Mouse (Mus musculus) 3T3-L1 (cell line): ENCODE results near the gene Large1.
"Not testable (repeated sequence)": the region's sequence is repeated elsewhere in the genome, so short reads cannot be mapped to it uniquely, and the experiment has no call there.

Source experiments
- DNase-seq: peaks from one replicate; pipeline ENCODE4 v3.0.0-alpha.2; 2015; ENCODE audit warnings: low read depth, low spot score

Gene Large1

DNA sequence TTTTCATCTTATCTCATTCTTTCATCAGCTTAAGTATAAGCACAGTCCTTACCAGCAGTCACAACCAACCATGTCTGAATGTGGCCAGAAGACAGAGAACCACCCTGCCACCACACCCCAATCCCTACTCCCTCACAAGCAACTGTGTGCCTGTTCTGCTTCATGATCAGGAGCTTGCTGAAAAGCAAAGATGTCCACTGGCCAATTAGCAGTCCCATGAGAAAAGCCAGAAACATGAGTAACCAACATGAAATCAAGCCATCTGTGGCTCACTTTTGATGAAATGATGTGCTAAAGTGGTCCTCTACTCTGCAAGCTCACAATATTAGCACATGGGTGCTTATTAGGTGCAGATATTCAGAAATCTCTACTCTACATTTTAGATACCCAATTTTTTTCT is 57.8 kb downstream of the Large1 start:
- DNase-seq = no peak

DNA sequence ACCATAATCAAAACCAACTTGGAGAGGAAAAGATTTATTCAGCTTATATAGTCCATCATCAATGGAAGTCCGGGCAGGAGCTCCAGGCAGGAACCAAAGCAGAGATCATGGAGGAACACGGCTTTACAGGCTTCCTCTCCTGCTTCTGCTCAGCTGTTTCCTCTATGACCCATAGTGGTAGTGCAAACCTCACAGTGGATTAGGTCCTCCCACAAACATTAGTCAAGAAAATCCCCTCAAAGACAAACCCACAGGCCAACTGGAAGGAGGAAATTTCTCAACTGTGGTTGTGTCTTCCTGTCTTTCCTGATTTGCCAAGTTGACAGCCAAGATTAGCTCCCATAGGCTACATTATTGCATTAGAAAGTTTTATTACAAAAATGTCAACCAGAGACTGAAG is 59.7 kb downstream of the Large1 start:
- DNase-seq = no peak

DNA sequence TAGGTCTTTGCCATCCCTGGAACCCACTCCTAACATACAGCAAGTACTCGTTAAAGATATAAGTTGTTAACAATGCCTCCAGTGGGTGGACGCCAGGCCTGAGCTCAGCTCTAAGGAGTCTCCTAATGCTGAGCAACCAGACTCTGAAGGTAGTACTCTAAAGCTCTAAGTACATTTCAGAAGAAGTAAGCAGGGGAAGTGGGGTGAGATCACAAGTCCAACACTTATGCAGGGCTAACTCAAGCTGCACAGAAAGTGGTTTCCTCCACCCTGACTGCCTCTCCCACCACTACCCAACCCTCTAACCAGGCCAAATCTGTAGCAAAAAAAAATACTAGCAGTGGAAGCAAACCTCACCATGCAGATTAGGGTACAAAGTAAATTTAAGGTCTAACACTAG is 61.7 kb downstream of the Large1 start:
- DNase-seq = no peak

DNA sequence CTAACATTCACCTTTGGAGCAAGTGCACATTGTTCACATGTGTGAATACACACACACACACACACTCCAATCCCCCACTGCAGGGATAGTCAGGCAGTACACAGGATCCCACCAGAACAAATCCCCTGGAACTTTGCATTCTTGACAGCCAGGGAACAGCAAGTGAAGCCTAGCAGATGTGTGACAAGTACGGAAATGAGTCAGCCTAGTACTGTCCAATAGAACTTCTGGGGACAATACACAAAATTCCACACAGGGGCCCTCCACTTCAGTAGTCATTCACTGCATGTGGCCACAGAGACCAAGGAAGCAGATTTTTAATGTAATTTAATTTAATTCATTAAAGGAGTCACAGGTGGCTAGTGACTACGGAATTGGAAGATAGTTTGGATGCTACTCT is 62.7 kb downstream of the Large1 start:
- peak; percentile 47 for DNase-seq

DNA sequence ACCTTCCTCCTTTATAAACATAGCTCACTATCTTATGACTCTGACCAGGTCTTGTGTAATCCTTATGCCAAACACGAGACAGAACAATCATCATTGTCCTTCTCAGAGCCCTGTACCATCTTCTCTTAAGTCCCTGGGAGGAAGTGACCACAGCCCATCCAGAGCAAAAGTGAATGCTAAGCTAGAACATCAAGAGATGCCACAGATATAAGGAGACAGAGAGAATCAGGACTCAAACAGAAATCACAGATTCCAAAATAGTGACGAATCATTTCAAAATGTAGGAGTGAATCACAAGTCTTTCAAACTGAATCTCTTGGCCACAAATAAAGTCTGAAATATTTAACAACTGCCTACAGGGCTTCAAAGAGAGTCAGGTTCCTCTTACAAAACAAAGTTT is 63.5 kb downstream of the Large1 start:
- DNase-seq = peak; percentile 81

DNA sequence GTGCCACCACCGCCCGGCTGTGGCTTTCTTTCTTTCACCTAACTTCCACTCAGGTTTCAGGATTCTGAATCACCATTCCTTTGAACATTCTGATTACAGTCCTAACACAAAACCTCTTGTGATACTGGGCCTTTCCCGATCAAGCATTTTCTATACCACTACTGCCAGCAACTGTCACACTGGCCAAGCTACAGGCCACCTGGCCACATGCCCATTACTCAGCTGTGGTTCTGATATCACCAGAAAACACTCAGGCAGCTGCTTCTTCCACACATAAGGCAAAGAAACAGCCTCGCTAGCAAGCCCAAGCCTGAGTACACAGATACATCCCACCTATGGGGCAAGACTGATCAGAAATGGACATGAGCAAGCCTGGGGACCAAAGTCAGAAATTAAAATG is 71.3 kb downstream of the Large1 start:
- DNase-seq = peak; percentile 67

DNA sequence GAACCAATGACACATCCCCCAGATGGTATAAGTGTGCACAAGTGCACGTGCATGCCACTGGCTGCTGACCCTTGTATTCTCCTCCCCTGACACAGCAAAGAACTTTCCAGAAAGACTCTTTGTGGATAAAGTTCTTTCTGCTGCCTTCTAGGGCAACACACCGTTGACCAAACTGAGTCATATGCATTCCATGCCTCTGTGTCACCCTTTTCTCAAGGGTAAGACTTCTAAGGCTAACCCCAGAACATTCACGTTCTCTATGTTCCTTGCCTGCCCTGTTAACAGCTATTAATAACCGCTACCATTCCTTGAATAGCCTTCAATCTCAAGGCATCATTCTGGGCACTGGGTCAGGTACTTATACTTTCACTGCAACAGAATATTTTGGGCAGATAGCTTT is 77.3 kb downstream of the Large1 start:
- DNase-seq = peak; percentile 96

DNA sequence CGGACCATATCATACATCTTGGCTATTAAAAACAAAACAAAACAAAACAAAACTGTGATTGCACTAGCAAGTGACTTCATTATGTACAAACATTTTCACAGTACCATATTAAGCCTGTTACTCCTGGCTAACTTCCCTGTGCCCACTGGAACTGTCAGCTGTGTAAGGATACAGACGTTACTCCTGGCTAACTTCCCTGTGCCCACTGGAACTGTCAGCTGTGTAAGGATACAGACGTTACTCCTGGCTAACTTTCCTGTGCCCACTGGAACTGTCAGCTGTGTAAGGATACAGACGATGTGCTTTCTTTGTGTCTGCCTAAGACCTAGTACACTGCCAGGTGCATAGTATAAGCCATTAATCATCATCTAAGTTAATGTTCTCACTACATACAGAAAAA is 77.9 kb downstream of the Large1 start:
- not testable (repeated sequence) for DNase-seq

DNA sequence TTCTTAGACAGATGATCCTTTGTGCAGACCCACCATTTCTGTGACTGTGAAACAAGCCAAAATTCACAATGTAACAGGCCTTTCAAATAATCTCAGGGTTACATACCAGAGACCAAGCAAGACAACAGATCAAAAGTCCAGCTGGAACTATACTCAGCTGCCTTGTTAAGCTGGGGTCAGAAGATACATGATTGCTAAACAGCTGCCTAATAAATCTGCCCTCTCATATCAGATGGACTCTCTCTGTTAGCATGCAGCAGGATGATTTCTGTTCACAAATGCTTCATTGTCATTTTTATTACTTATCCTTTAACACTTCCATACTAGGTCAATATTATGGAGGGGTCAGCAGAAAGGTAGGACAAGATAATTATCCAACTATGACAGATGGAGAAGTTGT is 80.2 kb downstream of the Large1 start:
- no peak for DNase-seq

DNA sequence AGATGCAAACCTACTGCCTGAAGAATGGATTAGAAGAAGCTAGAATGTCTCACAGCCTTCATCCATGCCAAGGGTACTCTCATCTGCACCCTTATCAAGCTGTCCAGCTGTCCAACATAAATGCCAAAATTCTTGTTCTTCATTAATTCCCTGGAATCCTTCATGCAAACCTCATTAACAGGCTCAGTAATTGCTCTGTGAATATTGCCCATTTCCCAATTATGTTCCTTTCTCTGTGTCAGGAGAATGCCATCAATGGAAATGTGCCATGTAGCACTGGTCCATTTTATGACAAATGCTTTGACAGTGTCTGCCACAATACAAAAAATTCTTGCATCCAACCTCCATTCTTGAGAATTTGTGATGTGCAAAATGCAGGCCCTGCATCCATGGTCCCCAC is 82.3 kb downstream of the Large1 start:
- DNase-seq = no peak

DNA sequence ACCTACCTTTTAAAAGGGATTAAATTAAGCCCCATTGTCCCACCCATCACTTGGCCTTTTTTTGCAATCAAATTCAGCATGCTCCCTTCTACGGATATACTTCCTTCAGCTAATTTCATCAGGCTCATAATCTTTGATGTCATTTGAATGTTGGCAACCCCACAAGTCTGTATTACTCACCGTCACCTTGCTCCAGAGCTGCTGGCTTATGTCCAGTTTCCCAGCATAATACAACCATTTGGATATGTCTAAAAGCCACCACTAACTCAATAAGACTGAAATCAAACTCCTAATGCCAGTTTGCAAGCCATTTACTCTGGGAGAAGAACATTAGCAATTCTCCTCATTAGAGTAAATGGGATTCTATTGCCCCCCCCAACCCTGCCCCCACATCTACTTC is 95.4 kb downstream of the Large1 start:
- peak; percentile 38 for DNase-seq

DNA sequence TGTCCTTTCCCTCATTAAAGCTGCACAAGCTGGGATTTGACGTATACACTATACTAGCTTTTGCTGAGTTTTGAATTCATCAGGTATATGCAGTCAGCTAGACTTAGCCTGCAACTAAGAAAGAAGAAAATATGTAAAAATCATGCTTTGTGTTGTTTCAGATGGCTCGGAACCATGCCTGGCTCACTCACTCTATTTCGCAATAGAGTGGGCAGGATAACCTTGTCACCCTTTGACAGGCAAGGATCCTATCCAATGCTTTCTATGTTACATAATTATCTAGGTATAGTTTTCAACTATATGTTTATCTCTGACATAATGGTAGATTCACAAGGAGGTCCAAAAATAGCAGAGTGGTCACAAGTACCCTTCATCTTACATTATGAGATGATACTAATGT is 109.2 kb downstream of the Large1 start:
- DNase-seq = no peak

DNA sequence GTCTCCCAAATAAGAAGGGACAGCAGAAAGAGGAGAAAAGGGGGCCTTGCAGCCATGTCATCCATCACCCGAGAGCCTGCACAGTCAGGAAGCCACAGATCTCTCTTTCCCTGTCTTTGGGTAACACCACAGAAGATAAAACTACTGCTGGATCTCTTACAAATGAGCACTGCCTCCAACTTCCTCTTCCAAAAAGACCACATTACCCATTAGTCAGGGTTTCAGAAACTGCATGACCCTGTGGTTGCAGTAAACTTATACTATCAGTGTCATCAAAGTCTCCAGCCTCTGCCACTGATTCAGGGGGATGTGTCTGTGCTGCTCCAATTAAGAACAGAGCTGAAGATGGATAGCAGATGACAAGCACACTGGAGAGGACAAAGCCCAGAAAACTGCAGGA is 111.3 kb downstream of the Large1 start:
- no peak for DNase-seq

DNA sequence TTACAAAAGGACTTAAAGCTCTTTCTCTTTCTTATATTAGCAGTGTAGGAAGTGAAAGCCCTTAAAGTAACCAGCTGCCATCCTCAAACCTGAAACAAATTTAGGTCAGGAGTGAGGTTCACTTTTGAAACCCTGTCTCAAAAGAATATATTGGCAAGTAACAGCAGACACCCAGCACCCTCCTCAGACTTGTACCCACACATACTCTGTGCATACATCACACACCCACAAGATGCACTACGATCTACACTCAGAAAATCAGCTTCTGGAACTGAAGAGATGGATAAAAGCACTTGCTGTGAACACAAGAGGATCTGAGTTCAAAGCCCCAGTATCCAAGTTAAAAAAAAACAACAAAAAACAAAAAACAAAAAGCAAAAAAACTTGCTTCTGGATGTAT is 119.1 kb downstream of the Large1 start:
- no peak for DNase-seq

DNA sequence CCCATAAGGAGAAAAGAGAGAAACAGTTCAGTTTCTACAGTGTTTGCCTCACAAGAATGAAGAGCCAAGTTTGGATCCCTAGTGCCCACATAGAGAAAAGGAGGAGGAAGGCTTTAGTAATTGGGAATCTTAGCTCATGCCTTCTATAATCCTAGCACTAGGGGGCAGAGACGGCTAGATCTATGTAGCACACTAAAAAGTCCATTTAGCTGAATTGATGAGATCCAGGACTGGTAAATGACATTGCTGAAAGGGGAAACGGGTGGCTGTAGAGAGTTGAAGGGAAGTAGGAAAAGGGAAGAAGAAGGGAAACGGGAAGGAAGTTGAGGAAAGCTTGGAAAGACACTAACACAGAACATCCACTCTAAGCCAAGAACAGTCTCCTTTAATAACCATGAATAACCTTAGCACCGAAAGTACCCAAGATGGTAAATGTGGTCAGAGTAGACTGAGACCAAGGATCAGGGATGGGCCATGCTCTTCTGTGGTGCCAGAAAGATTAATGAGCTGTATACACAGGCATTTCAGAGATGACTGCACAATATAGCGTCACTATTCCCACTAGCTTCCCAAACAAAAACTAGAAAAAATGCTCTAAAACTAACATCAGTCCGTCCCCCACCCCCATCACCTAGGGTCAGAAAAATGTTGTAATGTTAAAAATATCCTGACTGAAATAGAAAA is 119.8 kb downstream of the Large1 start:
- DNase-seq = peak; percentile 89

DNA sequence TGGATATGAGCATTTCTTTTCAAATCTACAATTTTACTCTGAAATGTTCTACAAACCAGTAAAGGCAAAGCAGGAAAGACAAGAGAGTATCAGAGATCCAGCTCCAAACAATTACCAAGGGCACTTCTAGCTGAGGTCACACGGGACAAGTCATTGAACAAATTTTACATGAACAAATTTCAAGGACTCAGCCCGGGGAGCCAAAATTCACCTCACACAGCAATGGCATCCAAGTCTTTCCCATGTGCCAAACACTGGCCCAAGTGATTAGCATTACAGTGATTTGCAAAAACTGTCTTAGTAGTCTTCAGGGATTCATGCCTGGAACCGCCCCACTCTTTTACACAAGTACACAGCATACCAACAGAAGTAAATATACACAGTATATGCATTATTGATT is 126.5 kb downstream of the Large1 start:
- no peak for DNase-seq

DNA sequence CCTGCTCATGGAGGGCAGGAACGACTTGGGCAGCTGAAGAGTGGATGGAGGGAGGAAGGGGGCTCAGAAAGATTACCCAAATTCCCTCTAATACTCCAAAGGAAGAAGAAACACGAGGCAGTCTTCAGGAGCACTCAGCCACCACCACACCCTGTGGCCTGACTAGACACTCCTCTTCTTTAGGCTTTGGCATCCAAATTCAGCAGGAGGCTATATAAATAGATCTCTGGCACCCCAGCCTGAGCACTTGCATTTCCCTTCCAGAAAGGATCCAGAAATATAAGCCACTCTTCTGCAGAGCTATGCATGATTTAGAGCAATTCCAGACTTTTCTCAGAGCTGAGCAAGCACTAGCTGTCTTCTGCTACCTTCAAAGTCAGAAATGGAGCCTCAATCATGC is 127.7 kb downstream of the Large1 start:
- no peak for DNase-seq

DNA sequence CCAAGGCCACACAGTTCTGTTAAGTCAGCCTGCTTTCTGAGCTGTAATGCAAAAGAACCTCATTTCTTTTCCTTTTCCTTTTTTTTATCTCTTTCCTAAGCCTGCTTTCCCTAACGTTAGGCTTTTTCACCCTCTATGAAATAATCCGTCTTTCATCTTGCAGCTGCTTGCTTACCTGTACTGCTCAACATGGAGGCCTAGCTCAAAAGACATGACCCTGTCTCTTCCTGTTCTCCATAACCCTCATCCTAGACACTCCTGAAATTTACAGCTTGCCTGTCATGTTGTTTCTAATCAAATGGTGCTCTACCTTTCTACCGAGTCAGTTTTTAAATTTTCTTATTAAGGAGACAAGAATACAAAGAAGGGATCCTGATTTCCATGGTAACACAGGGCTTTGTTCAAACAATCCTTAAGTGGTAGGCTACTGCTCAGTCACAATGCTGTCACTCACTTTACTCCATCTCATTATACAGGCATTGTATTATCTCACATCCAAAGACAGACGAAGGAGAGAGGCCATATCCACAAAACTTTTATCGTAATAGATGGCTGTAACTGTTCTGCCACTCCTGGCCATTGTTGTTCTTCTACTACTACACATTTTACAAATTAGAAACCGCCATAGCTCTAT is 134.0 kb downstream of the Large1 start:
- no peak for DNase-seq

DNA sequence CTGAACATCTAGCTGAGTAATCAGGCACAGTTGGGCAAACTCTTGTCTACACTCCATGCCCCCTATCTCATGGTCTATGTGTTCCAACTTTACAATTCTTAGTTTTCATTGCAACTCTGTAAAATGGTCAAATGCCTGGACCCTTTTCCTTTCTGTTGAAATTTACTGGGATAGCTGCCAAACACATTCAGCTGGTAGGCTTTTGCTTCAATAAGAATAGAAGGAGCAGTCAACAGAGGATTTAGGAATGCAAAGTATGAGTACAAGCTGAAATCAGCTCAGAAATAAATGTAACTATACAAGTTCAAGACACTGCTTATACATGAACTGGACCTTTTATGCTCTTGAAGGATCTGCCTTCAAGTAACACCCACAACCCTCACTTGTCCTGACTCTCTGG is 146.5 kb downstream of the Large1 start:
- DNase-seq = peak; percentile 58

DNA sequence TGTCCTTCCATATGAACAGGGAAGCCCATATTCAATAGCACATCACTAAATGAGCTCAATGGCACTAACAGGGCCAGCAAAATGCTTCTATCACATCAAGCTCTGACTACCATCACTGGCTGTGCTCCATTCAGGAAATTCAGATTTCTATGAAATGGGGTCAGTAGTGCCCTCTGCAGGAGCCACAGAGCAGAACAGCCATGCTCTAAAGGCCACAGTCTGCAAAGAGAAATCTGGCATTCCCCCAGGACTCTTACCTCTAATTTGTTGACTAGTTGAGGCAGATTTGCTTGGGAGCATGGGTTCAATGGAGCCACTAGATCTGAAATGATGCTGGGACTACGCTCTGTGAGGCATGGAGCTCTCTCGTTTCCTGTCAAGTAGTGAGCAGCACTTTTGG is 151.5 kb downstream of the Large1 start:
- peak; percentile 33 for DNase-seq

DNA sequence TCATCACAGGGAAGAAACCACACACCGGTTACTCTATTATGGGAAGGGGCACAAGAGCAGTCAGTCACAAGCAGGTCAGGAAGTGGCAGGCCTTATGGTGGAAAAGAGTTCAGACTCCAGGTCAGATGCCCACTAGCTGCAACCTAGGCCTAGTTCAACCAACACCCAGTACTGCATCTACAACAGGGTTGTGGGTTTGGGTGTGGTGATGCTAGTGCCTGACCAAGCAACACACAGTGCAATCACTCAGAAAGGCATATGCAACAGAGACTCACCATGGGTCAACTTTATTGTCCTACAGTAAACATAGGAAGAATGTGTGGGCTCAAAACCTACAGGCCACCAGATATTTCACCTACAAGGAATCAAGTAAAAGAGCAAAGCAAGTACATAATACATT is 155.6 kb downstream of the Large1 start:
- no peak for DNase-seq

DNA sequence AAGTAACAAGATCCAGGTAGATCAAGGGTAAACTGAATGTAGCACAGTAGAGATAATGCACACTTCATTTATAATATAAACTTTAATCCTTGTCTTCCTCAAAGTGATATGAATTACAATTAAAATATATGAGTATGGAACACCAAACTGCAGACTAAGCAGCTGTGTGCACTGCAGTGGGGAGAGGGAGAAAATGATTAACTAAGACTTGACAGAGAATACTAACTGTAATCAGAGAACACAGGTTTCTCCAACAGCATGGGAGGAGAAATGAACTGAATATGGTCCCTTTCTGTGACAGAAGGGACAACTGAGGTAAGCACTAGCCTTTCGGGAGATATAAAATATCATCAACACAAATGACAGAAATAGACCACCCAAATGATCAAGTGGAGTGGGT is 164.7 kb downstream of the Large1 start:
- DNase-seq = no peak

DNA sequence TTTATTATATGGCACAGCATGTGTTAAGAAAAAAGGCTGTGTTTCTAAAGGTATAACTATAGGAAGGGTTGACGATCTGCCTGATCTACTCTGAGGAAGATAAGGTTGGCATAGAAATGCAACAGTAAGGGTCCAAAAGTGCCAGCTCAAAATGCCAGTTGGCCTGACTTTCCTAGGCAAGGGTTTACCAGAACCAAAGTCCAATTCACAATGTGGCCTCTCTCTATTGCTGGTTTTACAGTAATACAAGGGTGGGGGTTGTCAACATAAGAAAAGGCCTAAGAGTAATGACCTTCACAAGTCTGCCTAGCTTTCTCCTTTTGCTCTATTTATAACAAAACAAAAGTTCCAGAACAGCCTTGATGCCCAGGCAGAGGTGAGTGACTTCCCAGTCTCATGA is 166.0 kb downstream of the Large1 start:
- no peak for DNase-seq

DNA sequence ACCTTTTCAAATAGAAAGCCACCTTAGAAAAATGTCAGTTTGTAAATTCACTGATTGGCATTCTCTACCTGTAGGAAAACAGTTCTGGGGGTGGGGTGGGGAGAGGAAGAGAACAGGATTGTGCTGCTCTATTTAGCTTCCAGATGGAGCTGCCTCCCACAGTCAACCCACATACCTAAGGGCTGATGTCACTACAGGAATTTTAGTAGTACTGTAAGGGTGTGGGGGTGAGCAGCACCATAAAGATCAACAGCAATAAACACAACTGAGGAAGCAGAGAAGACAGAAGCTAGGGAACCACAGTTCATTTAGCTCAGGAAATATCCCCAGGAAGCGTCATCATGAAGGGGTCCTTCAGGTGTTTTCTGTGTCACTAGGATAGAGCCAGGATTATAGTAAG is 174.9 kb downstream of the Large1 start:
- peak; percentile 84 for DNase-seq
